Mouse (Mus musculus) adrenal gland, postnatal 14 days (tissue): ENCODE measurements around the gene Ifrd1. TPM values are rescaled to one million over a fixed set of nuclear protein-coding genes. Genes with fewer than 3 reads are reported as not detected.
A peak's percentile ranks its signal among the peaks of the same experiment; 100 is the strongest.
"Not testable (repeated sequence)": the region's sequence is repeated elsewhere in the genome, so short reads cannot be mapped to it uniquely, and the experiment has no call there.

ENCODE experiments used
- DNase-seq: peaks from one replicate; pipeline ENCODE4 v3.0.0; 2021; ENCODE audit warnings: mixed read lengths
- microRNA-seq, 2 experiments: library from miRNA; unstranded; fragments of <30 nt; microRNA quantifications; one replicate each; pipeline ENCODE4 v1.2.0; 2021
- total RNA-seq: library from RNA; stranded (reverse); gene quantifications from 2 replicates; pipeline ENCODE4 v1.2.3, GENCODE M21; 2021

Ifrd1 gene
- total RNA-seq, 1 experiment from 2014 or later: 155 TPM

- peak; percentile 79 for DNase-seq
Measured at GRCm38 (mm10) chr12:40199795-40200402, 48.4 kb downstream of the Ifrd1 start.

DNA sequence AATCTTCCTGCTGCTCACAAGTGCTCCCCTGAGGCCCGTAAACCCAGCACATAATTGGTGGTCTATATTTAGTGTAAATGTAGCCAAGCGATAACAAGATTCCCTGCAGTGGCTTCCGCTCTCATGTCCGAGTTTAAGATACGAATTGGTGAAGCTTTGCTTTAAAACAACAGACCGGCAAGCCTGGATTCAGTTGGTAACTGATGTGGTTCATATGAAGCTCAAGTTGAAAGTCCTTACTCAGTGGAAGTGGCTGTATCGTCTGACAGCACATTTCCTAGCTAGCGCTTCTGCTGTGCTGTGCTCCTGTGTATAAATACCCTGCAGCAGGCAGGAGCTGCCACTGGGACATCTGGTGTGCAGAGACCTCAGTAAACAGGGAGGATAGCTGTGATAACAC lies 49.0 kb downstream of the Ifrd1 start, which contains the start of gene Lsmem1:
Lsmem1 (minus strand) TSS at position 189 of the 400 bp plus-strand sequence.
- DNase-seq: no peak

DNA sequence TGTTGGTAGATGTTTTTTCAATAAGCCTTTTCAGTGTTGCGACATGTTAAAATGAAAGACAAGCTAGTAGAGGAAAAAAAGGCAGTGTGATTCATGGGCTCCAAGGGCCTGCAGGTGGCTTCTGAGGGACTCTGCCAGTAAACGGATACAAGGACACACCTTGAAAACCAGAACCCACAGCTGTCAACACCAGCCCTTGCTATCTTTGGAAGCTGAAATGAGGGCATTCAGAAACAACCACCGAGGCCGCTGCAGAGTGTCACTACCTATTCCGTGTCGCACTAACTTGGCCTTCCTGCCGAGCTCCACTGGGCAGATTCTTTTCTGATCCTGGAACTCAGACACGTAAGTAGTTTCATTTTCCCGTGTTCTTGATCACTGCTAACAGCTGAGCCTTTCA lies 49.9 kb downstream of the Ifrd1 start:
- peak; percentile 25 for DNase-seq

GRCm38 (mm10) chr12:40198019-40198418 lies 50.3 kb downstream of the Ifrd1 start:
- DNase-seq: no peak

- DNase-seq: no peak
Measured at GRCm38 (mm10) chr12:40197511-40197910, 50.8 kb downstream of the Ifrd1 start.

DNA sequence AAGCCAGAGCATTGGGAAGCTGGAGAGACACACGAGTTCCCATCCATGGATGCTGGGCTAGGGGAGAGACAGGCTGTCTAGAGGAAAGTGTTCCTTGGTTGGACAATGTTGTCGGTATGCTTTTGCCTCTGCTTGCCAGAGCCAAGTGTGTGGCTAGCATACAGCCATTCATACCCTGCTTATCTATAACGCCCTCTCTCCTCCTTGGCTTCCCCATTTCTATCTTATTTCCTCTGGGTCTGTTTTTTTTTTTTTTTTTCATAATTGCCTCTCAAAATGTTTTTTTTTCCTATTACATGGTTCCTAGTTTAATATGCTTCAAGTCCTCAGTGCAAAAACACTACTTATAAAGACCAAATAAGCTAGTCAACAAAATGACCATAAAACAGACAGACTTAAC lies 62.8 kb downstream of the Ifrd1 start:
- DNase-seq: no peak

GRCm38 (mm10) chr12:40177089-40177488 lies 71.2 kb downstream of the Ifrd1 start:
- peak; percentile 48 for DNase-seq

- DNase-seq: no peak
Measured at GRCm38 (mm10) chr12:40176158-40176557, 72.1 kb downstream of the Ifrd1 start.

GRCm38 (mm10) chr12:40175171-40175570 lies 73.1 kb downstream of the Ifrd1 start:
- DNase-seq: not testable (repeated sequence)

- DNase-seq: no peak
Measured at GRCm38 (mm10) chr12:40171637-40172036, 76.7 kb downstream of the Ifrd1 start.

DNA sequence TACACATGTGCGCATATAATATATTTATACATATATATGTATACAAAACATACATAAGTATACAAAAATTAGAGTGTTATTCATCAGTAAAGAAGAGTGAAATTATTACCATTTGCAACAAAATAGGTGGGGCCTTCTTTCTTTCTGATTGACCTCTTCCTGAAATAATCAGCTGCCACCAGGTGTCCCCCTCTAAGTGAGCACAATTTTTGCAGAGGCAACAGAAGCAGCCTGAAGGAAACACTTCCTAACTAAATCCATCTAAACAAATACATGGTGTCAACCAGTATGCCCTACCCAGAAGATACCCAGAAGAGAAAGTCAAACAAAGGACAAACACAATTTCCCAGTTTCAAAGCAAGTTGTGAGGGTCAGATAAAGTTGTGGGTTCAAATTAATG lies 78.6 kb downstream of the Ifrd1 start:
- DNase-seq: no peak

- DNase-seq: peak; percentile 7
Measured at GRCm38 (mm10) chr12:40164621-40165020, 83.7 kb downstream of the Ifrd1 start.

GRCm38 (mm10) chr12:40160777-40161176 lies 87.5 kb downstream of the Ifrd1 start:
- DNase-seq: no peak

DNA sequence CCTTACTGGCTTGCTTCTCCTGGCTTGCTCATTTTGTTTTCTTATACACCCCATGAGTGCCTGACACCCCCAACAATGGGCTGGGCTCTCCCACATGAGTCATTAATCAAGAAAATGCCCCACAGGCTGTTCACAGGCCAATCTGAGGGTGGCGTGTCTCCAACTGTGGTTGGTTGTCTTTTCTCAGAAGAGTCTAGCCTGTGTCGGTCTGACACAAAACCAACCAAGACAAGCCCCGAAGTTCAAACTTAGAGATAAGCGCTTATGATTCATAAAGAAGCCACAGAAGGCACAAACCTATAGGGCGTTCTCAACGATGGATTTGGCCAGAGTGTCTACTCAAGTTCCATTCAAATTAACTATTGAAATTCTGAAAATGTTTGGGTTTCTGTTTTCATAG lies 94.1 kb downstream of the Ifrd1 start:
- no peak for DNase-seq

DNA sequence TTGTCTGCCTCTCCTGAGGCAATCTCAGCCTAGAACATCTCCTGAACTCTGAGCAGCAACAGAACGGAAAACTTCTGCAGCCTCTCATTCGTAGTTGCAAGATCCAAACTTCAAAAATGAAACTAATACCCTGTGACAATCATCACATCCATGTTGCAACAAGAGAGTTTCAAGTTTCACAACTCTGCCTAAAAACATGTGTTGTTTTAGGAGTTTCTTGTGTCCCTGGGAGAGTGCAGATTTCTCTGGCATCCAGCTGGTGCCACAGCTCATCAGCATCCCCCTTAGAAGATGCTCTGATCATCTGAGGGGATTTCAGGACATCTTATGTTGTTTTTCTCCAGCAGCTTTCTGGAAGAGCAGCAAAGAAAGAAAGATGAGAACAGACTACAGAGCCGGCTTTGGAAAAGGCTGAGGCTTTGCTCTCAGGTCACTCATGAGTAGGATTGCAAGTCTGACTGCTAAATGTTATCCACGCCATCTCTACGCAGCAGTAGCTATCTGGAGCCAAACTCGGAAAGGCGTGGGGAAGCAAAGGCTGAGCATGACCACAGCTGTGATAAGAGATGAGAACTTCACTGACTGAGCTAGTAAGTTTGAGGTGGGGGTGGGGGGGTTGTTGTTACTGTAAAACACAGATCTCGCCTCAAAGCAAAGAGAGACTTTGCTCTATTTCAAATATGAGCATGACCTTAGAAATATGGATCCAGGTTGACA lies 95.8 kb downstream of the Ifrd1 start:
- DNase-seq: no peak

Small RNAs within 50 kb of the gene (microRNA-seq; reads per million reads assigned to microRNA genes)
- gene Mir1938: 1.3 to 2.3 reads per million in 2 experiments

Other genes starting within 250 kb of the Ifrd1 start
- gene Arl4a, start 210.5 kb downstream of the Ifrd1 start, total RNA-seq: 104 and 125 TPM in 2 replicates
- gene Scin, start 114.3 kb downstream of the Ifrd1 start, total RNA-seq: 0.37 and 0.56 TPM in 2 replicates
- 0.26 TPM in 1 of 2 replicates, not detected in the other for gene Lsmem1, start 49.0 kb downstream of the Ifrd1 start, total RNA-seq
- 15.4 and 18.0 TPM in 2 replicates for gene Zfp277, start 197.4 kb upstream of the Ifrd1 start, total RNA-seq
- gene Dock4, start 197.4 kb upstream of the Ifrd1 start, total RNA-seq: 19.7 and 19.9 TPM in 2 replicates